Mouse (Mus musculus) lung, embryonic 16.5 days (tissue): ENCODE data around the gene Rmdn3. TPM values are rescaled to one million over a fixed set of nuclear protein-coding genes. Genes with fewer than 3 reads are reported as not detected.

Experiments used
- polyA plus RNA-seq: library from polyadenylated mRNA; unstranded; fragments of >200 nt; fragmentation: Nextera tagmentation; extraction: Ambion mirVana; gene quantifications from 2 replicates; pipeline ENCODE4 v1.2.1, GENCODE M21; 2015

The Rmdn3 gene
- polyA plus RNA-seq, 1 experiment from 2014 or later = 41.1 TPM

Other genes starting within 250 kb of the Rmdn3 start
- 28.6 and 29.4 TPM in 2 replicates for gene Chst14, start 230.5 kb downstream of the Rmdn3 start, polyA plus RNA-seq
- 23.8 and 25.1 TPM in 2 replicates for gene Ccdc32, start 127.6 kb downstream of the Rmdn3 start, polyA plus RNA-seq
- gene Rpusd2, start 122.2 kb downstream of the Rmdn3 start, polyA plus RNA-seq = 3.3 and 3.5 TPM in 2 replicates
- 62.8 and 64.4 TPM in 2 replicates for gene Knl1, start 109.9 kb downstream of the Rmdn3 start, polyA plus RNA-seq
- 52.6 and 53.0 TPM in 2 replicates for gene Rad51, start 44.2 kb downstream of the Rmdn3 start, polyA plus RNA-seq
- gene Gchfr, start 10.7 kb upstream of the Rmdn3 start, polyA plus RNA-seq = 24.3 and 26.1 TPM in 2 replicates
- gene Gm14137, start 17.5 kb upstream of the Rmdn3 start, polyA plus RNA-seq = 0.40 and 0.41 TPM in 2 replicates
- gene Zfyve19, start 51.6 kb upstream of the Rmdn3 start, polyA plus RNA-seq = 48.7 and 50.8 TPM in 2 replicates
- 17.0 and 22.3 TPM in 2 replicates for gene Dnajc17, start 51.8 kb upstream of the Rmdn3 start, polyA plus RNA-seq
- gene Ppp1r14d, start 72.9 kb upstream of the Rmdn3 start, polyA plus RNA-seq = 0.47 and 0.73 TPM in 2 replicates
- 34.2 and 36.2 TPM in 2 replicates for gene Spint1, start 80.3 kb upstream of the Rmdn3 start, polyA plus RNA-seq
- gene Rhov, start 114.2 kb upstream of the Rmdn3 start, polyA plus RNA-seq = 1.3 and 2.2 TPM in 2 replicates
- gene Vps18, start 131.7 kb upstream of the Rmdn3 start, polyA plus RNA-seq = 18.8 and 19.5 TPM in 2 replicates
- gene Dll4, start 168.8 kb upstream of the Rmdn3 start, polyA plus RNA-seq = 14.6 and 17.8 TPM in 2 replicates
- gene Chac1, start 194.2 kb upstream of the Rmdn3 start, polyA plus RNA-seq = 1.1 and 1.7 TPM in 2 replicates